ENCODE assay signal across 9 mouse cellular contexts in the genomic region with DNA sequence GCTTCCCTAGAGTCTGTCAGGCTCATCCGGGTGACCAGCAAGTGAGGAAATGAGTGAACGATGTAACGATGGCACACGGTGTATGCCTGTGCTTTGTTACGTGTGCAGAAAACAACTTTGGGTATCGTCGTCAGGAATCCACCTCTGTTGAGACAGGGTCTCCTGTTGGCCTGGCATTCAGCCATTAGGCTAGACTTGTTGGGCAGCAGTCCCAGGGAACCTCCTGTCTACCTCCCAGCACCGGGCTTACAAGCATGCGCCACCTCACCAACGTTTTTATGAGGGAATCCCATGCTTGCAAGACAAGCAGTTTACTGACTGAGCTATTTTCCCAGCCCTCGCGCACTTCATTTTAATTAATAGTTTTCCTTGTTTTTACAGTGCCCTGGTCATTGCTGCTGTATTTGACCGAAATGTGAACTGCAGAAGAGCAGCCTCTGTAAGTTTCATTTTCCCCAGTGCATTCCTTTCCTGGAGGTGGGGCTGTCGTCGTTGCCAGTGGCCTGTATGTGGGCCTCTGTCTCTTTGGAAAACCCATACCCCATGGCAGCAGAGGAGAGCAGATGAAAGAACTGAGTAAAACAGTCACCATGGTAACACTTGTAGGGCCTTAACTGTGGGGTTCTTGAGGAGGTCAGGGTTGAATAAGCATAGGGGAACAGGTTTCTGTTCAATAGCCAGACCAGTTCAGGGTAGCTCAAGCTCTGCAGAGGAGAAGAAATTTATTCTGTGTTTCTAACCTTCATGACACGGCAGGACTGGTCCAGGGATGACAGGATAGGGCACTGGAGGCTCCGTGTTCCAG. TPM values are rescaled to one million over a fixed set of nuclear protein-coding genes. Genes with fewer than 3 reads are reported as not detected.
A peak's percentile ranks its signal among the peaks of the same experiment; 100 is the strongest.
DNase-seq lines count a peak whose midpoint lies in the region; ATAC-seq lines count a peak whose summit lies in the region.
"Had no signal": no experiment of that assay in that cellular context is flagged by ENCODE, and none has a peak within 500 bp of the region (broad histone marks: within the 10 kb centered on the region; RNA-seq: fewer than 3 reads in every experiment).

No protein-coding gene starts in this region.

- peak overlapping the region; percentile 22; the same call in 1 of the 2 replicates for H3K4me2 ChIP-seq in heart, embryonic 12.5 days
- H3K4me2 ChIP-seq in hindbrain, embryonic 11.5 days (replicated peaks; ENCODE audit: low read depth, low read length), result no peak overlapping the region

- peak overlapping the region; percentile 58; the same call in 1 of the 2 replicates for H3K27ac ChIP-seq in heart, embryonic 12.5 days (ENCODE audit: poor library complexity, severe bottlenecking)
- H3K27ac ChIP-seq in hindbrain, embryonic 11.5 days (ENCODE audit: low read depth, low read length), result peak overlapping the region; percentile 17; the same call in 1 of the 2 replicates
- peak overlapping the region; percentile 77 for H3K27ac ChIP-seq in midbrain, embryonic 10.5 days (replicated peaks)

- no peak for DNase-seq in heart, postnatal 10 days
- DNase-seq in R1 (ENCODE audit: low read depth, low spot score), result peak; percentile 36
- DNase-seq in hindbrain, embryonic 11.5 days (ENCODE audit: low spot score), result peak; percentile 8
- DNase-seq in midbrain, embryonic 10.5 days (ENCODE audit: low spot score), result peak; percentile 17
- no peak for DNase-seq in testis, postnatal 14 days (ENCODE audit: low spot score)
- no peak for DNase-seq in urinary bladder, postnatal 25 days (ENCODE audit: low spot score)
- DNase-seq in cerebellum, postnatal 4 days (ENCODE audit: low spot score in 2 of 2), result no peak
- DNase-seq: spleen, adult 18-20 months had no signal

- ATAC-seq in heart, embryonic 12.5 days (ENCODE audit: insufficient number of reproducible peaks, low FRiP score), result no peak
- ATAC-seq in hindbrain, embryonic 11.5 days (ENCODE audit: low FRiP score), result peak; percentile 53

- H3K9me3 ChIP-seq in heart, embryonic 12.5 days (replicated peaks), result no peaks in the 10 kb centered on the region
- no peaks in the 10 kb centered on the region for H3K9me3 ChIP-seq in hindbrain, embryonic 11.5 days (ENCODE audit: control insufficient read depth, low read length)
- no peaks in the 10 kb centered on the region for H3K9me3 ChIP-seq in midbrain, embryonic 10.5 days (replicated peaks)

- H3K27me3 ChIP-seq in heart, embryonic 12.5 days (replicated peaks), result no peaks in the 10 kb centered on the region
- no peaks in the 10 kb centered on the region for H3K27me3 ChIP-seq in hindbrain, embryonic 11.5 days (ENCODE audit: control insufficient read depth, insufficient read depth, low read length)
- no peaks in the 10 kb centered on the region for H3K27me3 ChIP-seq in midbrain, embryonic 10.5 days (ENCODE audit: low read depth, poor library complexity, severe bottlenecking)

- H3K4me3 ChIP-seq in heart, embryonic 12.5 days, result no peak overlapping the region
- no peak overlapping the region for H3K4me3 ChIP-seq in hindbrain, embryonic 11.5 days (ENCODE audit: low read depth, low read length)
- no peak overlapping the region for H3K4me3 ChIP-seq in midbrain, embryonic 10.5 days

- 0 out of 2 replicates have a peak, but pooled peaks cover 4% of the 10 kb centered on the region for H3K36me3 ChIP-seq in heart, embryonic 12.5 days
- no peaks in the 10 kb centered on the region for H3K36me3 ChIP-seq in hindbrain, embryonic 11.5 days (ENCODE audit: control insufficient read depth, insufficient read depth, low read length)
- no peaks in the 10 kb centered on the region for H3K36me3 ChIP-seq in midbrain, embryonic 10.5 days

- 74% methylated on average over 17 of the region's 17 CpGs for WGBS in heart, embryonic 12.5 days
- 66% methylated on average over 17 of the region's 17 CpGs for WGBS in hindbrain, embryonic 11.5 days
- WGBS in midbrain, embryonic 10.5 days, result 72% methylated on average over 17 of the region's 17 CpGs

- peaks cover 42% of the 10 kb centered on the region for H3K4me1 ChIP-seq in heart, embryonic 12.5 days (replicated peaks)
- peaks cover 5% of the 10 kb centered on the region for H3K4me1 ChIP-seq in hindbrain, embryonic 11.5 days (replicated peaks; ENCODE audit: control insufficient read depth, insufficient read depth, low read length)
- peaks cover 33% of the 10 kb centered on the region for H3K4me1 ChIP-seq in midbrain, embryonic 10.5 days

- intact Hi-C loops in heart, postnatal 10 days (cut with DNase I), result no loop called here

- H3K9ac ChIP-seq in heart, embryonic 12.5 days, result no peak overlapping the region
- H3K9ac ChIP-seq in hindbrain, embryonic 11.5 days (ENCODE audit: low read depth, low read length), result no peak overlapping the region

RNA-seq across cellular contexts. Expression of gene Zfp750, which starts 30.9 kb away (rescaled TPM):
- polyA plus RNA-seq in heart, embryonic 12.5 days (2016; fragmentation: Nextera tagmentation; extraction: Ambion mirVana), result 0.14 and 0.28 TPM in 2 replicates
- under 1 TPM in 1 of 2 experiments, not detected in 1; 0.07 TPM for total RNA-seq in heart, postnatal 10 days (2021)
- polyA plus RNA-seq in hindbrain, embryonic 11.5 days (2014; fragmentation: Nextera tagmentation; extraction: Ambion mirVana), result 0.46 and 0.79 TPM in 2 replicates
- polyA plus RNA-seq in midbrain, embryonic 10.5 days (2016; fragmentation: Nextera tagmentation; extraction: Ambion mirVana), result 0.46 and 0.67 TPM in 2 replicates

Comparison
In these comparisons a context has a peak if more than half of its experiments do, and no peak if none do; other contexts are left out.
1. H3K27ac ChIP-seq: peak in every context shown above with its lines; median percentile 77 in midbrain, embryonic 10.5 days; 58 in heart, embryonic 12.5 days; 17 in hindbrain, embryonic 11.5 days.
2. DNase-seq: peak in R1 (single experiment), hindbrain, embryonic 11.5 days (single experiment) and midbrain, embryonic 10.5 days (single experiment); none in heart, postnatal 10 days (0 of 2), testis, postnatal 14 days (single experiment), urinary bladder, postnatal 25 days (single experiment) and cerebellum, postnatal 4 days (0 of 2).